Mouse (Mus musculus) heart, postnatal 4 days (tissue): ENCODE data around the gene Gm49345. TPM values are rescaled to one million over a fixed set of nuclear protein-coding genes. Genes with fewer than 3 reads are reported as not detected.
A peak's percentile ranks its signal among the peaks of the same experiment; 100 is the strongest.
"Not testable (repeated sequence)": the region's sequence is repeated elsewhere in the genome, so short reads cannot be mapped to it uniquely, and the experiment has no call there.

Experiments used
- DNase-seq: peaks from one replicate; pipeline ENCODE4 v3.0.0; 2021
- total RNA-seq, 2 experiments: library from RNA; stranded (reverse); gene quantifications; 2 replicates each; pipeline ENCODE4 v1.2.3; 2021

Gm49345 gene
- total RNA-seq = 1 to 10 TPM in 1 of 2 experiments, under 1 TPM in 1; 0.72 to 1.9 TPM

DNA sequence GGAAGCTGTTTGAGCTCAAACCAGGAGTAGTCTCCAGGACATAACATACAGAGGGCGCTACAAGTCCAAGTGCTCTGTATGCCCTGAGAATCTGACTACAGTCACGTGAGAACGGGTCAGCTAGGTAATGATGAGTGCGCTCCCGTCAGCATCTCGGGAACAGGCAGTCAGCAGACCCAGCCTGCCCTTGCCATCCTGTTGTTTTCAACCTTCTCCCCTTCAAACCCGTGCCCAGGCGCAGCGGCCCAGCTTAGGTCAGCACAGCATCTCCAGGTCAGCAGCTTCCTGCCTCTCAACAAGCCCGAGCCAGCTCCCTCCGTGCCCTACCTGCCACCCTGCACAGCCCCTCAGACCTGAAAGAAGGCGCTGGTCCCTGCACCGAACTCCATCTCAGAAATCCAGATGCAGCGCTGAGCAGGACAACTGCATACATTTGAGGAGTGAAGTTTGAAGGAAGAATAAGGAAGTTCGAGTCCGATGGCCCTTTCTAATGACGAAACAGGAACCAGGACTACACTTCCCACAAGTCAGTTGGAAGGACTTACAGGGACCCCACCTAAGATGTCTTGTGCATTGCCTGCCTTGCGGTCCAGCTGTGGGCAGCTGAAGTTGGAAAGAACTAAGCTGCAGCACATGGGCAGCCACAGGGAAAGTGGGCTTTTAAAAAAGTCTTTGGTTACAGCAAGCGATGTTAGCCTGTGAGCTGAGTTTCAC lies at the start of gene Gm49345, which contains the start of gene Zfp729a:
Gene Gm49345, minus strand, starts transcription at position 476 of the 714 bp plus-strand sequence.
Gene Zfp729a, minus strand, starts transcription at position 498 of the 714 bp plus-strand sequence.
- DNase-seq = peak; percentile 82

DNA sequence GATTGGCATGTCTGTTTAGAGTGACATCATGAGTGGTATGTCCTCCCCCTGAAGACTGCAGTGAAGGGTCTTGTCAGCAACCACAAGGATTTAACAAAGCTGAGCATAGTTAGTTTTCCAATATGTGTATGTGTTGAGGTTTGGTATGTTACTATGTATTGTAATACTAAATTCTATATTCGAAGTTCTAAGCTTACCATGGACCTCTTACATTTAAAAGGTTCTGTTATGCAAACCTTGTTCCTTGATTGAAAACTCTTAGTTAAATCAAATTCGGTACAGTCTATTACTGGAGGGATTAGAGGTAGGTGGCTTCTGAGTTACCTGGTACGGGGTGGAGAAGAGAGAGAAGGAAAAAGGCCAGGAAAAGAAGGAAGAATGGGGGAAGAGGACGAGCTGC lies 49.4 kb upstream of the Gm49345 start, which contains the start of gene Zfp738:
Gene Zfp738, minus strand, starts transcription at position 101 of the 400 bp plus-strand sequence.
- DNase-seq = no peak

DNA sequence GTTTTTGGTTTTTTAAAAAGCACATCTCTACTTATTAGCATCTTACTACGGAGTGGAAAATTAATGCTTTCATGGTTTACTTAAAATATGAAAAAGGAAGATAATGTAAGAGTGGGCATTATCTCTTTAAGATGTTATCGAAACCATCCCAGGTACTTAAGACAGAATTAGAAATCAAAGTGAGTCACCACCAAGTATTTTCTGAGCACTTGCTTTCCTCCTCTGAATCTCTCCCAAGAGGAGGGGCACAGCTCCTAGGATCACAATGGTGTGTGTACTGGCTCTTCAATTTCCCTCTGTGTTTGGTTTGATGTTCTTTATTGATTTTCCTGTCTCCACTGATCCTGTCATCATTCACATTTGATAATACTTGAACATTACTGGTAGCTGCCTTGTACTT lies 46.3 kb upstream of the Gm49345 start:
- DNase-seq = not testable (repeated sequence)

DNA sequence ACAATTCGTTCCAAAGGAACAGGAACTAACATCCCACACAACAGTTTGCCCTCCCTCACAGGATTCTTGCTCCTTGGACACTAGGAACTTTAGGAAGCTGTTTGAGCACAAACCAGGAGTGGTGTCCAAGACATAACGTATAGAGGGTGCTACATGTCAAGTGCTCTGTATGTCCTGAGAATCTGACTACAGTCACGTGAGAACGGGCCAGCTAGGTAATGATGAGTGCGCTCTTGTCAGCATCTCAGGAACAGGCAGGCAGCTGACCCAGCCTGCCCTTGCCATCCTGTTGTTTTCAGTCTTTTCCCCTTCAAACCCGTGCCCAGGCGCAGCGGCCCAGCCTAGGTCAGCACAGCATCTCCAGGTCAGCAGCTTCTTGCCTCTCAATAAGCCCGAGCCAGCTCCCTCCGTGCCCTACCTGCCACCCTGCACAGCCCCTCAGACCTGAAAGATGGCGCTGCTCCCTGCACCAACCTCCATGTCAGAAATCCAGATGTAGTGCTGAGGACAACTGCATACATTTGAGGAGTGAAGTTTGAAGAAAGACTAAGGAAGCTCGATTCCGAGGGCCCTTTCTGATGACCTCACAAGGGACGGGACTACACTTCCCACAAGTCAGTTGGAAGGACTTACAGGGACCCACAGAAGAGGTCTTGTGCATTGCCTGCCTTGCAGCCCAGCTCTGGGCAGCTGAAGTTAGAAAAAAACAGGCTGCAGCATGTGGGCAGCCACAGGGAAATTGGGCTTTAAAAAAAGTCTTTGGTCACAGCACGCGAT lies 45.6 kb upstream of the Gm49345 start:
- DNase-seq = peak; percentile 79

DNA sequence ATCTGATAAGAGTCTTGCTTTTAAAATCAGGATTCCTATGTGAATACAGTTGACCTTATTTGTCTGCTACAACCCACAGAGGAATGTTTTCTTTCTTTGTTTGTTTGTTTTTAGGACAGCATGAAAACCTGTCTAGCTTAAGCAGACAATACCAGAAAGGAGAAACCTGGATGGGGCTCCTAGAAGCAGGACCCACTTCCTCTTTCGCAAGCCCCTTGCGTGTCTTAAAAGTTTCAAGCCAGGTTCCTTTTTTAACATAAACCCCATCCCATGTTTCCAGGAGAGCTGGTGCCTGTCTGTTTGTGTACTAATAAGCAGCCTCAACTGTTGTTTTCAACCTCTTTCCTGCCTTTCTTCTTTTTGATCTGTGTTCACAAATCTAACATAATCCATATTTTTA lies 37.3 kb upstream of the Gm49345 start:
- no peak for DNase-seq

DNA sequence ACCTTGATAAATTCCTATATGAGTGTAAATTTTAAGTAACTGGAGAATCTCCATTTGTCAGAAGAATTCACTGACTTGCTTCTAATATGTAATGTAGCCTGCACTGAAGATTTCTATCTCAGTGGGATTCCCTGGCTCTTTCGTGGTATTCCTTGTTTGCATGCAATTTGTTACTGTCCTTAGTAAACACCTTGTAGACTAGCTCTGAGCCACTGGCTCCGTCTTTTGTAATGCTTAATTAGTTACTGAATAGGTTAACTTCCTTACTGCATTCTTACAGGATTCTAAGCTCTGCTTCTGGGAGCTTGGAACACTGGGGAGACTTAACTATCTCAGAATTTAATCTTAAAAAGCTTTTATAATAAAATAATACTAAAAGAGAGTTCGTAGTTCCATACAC lies 14.9 kb upstream of the Gm49345 start:
- no peak for DNase-seq

DNA sequence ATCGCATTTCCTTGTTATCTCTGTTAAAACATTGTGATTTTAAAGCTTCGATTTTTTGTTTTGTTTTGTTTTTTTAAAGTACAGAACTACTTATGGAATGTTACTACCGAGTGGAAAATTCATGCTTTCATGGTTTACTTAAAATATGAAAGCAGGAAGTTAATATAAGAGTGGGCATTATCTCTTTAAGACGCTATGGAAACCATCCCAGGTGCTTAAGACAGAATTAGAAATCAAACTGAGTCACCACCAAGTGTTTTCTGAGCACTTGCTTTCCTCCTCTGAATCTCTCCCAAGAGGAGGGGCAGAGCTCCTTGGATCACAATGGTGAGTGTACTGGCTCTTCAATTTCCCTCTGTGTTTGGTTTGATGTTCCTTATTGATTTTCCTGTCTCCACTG lies 27.5 kb downstream of the Gm49345 start:
- DNase-seq = no peak

DNA sequence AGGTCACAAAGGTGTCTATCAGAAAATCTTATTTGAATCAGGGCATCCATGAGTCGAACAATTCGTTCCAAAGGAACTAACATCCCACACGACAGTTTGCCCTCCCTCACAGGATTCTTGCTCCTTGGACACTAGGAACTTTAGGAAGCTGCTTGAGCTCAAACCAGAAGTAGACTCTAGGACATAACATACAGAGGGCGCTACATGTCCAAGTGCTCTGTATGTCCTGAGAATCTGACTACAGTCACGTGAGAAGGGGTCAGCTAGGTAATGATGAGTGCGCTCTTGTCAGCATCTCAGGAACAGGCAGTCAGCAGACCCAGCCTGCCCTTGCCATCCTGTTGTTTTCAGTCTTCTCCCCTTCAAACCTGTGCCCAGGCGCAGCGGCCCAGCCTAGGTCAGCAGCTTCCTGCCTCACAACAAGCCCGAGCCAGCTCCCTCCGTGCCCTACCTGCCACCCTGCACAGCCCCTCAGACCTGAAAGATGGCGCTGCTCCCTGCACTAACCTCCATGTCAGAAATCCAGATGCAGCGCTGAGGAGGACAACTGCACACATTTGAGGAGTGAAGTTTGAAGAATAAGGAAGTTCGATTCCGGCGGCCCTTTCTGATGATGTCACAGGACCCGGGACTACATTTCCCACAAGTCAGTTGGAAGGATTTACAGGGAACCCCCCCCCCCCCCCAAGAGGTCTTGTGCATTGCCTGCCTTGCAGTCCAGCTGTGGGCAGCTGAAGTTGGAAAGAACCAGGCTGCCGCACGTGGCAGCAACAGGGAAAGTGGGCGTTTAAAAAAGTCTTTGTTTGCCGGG lies 28.3 kb downstream of the Gm49345 start, which contains the start of gene Zfp729b:
Gene Zfp729b, minus strand, starts transcription at position 642 of the 811 bp plus-strand sequence.
- peak; percentile 90 for DNase-seq

DNA sequence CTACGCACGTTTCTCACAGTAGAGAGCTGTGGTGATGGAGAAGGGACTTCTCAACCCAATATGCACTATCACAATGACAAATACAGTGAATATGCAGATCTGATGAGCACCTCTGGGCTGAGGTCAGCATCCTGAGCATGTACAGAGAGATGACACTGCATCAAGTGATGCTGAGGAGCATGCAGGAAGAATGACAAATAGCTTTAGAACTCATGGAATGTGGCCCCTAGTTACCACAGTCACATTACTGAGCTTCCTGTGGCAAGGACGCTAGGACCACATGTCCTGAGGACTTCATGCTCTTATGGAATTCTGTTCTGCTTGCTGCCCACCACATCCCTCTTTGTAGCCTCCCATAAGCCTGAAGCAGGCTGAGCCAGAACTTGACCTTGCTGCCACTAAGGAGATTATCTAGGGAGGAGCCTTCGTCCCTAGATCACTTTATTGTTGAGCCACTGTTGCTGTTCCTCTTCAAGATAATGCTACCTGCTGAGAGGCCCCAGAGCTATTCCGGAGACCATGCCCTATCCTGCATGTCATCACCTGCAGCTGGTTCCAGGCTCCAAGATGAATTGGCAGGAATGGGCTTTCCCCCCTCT lies 64.9 kb downstream of the Gm49345 start:
- no peak for DNase-seq

DNA sequence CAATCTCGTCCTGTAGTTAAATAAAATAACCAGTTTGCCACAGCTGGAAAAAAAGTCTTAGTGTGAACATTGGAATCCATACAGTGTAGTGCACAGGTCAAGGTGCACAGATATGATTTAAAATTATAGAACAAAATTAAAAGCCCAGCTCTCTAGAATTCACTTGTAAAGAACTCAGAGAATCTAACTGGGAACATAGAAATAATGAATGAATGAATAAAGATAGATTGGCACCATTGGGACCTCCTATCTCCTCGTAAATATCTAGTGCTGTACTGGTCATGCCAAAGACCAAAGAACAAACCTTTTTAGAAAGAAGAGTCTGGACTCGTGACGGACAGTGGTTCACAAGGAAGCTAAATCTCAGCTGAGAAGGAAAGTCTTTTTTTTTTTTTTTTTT lies 83.8 kb downstream of the Gm49345 start, which contains the start of gene Zfp748:
Gene Zfp748, minus strand, starts transcription at position 101 of the 400 bp plus-strand sequence.
- DNase-seq = no peak

DNA sequence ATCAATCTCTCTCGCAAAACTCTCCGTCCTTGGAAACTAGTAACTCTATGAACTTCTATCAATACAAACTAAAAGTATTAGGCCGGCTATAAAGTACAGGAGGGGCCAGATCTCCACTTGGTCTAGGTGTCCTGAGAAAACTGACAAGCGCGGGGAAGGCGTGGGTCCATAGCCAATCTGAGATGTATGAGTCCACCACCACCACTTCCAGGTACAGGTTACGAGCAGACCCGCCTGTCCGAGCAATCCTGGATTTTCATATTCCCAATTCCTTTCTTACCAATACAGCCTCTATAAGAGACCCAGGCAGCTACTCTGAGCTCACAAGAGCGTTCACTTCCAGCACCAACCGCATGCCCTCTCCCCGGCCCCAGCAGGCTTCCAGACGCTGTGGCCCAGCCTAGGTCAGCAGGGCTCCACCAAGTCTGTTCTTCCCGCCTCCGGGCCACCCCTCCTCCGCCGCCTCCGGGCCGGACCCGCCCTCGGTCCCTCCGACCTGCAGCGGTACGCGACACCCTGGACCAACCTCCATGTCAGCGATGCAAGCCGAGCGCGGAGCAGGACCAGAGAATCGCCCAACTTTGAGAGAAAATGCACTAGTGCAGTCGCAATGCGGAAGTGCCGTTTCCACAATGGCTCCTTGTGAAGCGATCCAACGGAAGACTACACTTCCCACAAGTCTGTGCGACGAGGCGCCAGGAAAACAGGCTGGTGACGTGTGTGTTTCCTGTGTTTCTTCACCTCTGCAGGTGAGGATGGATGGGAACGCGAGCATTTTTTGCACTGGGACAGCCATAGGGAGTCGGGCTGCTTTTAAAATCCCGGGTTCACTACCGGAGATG lies 84.8 kb downstream of the Gm49345 start:
- peak; percentile 77 for DNase-seq

DNA sequence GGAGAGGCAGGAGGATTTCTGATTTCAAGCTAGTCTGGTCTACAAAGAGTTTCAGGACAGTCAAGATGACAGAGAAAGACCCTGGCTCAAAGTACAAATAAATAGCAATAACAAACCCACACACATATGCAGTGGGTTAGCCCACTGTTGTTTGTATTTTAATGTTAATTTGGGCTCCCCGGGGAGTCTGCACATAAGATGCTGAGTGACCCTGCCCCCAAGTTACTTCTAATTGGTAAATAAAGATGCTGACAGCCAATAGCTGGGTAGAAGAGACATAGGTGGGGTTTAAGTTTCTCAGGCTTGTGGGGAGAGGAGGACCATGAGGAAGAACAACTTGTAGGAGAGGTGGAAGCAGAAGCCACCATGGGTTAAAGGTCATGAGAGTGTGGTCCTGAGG lies 91.6 kb downstream of the Gm49345 start:
- DNase-seq = no peak

Other genes with a start within 250 kb of the Gm49345 start
- 1 to 10 TPM; 2.2 to 3.5 TPM for gene Zfp429, start 237.9 kb downstream of the Gm49345 start, total RNA-seq
- gene Zfp459, start 216.4 kb downstream of the Gm49345 start, total RNA-seq = under 1 TPM in 1 of 2 experiments, not detected in 1; 0.38 TPM
- gene Zfp874a, start 186.1 kb downstream of the Gm49345 start, total RNA-seq = 1 to 10 TPM; 2.4 to 2.7 TPM
- gene Zfp874b, start 153.5 kb downstream of the Gm49345 start, total RNA-seq = 1 to 10 TPM; 4.8 to 6.3 TPM
- gene Zfp58, start 137.2 kb downstream of the Gm49345 start, total RNA-seq = 1 to 10 TPM; 4.3 to 4.8 TPM
- not detected for gene Gm26965, start 111.6 kb downstream of the Gm49345 start, total RNA-seq
- 10 to 100 TPM; 10.1 to 10.8 TPM for gene Zfp87, start 111.6 kb downstream of the Gm49345 start, total RNA-seq
- gene Zfp748, start 83.9 kb downstream of the Gm49345 start, total RNA-seq = 1 to 10 TPM; 5.3 to 5.6 TPM
- gene Zfp729b, start 28.1 kb downstream of the Gm49345 start, total RNA-seq = 1 to 10 TPM; 4.1 to 4.7 TPM
- 1 to 10 TPM; 3.7 to 3.8 TPM for gene Zfp729a, start within 50 bp of the Gm49345 start, total RNA-seq
- 1 to 10 TPM; 7.5 to 8.2 TPM for gene Zfp738, start 49.3 kb upstream of the Gm49345 start, total RNA-seq
- 1 to 10 TPM; 6.1 to 6.4 TPM for gene Zfp65, start 91.4 kb upstream of the Gm49345 start, total RNA-seq
- gene Zfp85, start 117.5 kb upstream of the Gm49345 start, total RNA-seq = 1 to 10 TPM; 2.5 to 2.8 TPM
- gene Zfp493, start 141.9 kb upstream of the Gm49345 start, total RNA-seq = under 1 TPM; 0.17 to 0.43 TPM
- gene Zfp273, start 176.0 kb upstream of the Gm49345 start, total RNA-seq = 1 to 10 TPM; 1.7 to 2.3 TPM
- gene Gm10037, start 193.3 kb upstream of the Gm49345 start, total RNA-seq = 1 to 10 TPM in 1 of 2 experiments, under 1 TPM in 1; 0.95 to 1.5 TPM
- not detected for gene BC048507, start 225.6 kb upstream of the Gm49345 start, total RNA-seq